Mouse (Mus musculus) lung, postnatal 4 days (tissue): ENCODE measurements around the gene Mst1r.

Experiments used
- DNase-seq, 2 experiments: peaks; one replicate each; pipeline ENCODE4 v3.0.0; 2021

The Mst1r gene

GRCm38 (mm10) chr9:107914764-107915420 lies 8.2 kb downstream of the Mst1r start:
- no peak for DNase-seq

GRCm38 (mm10) chr9:107917895-107918608 lies 11.4 kb downstream of the Mst1r start:
- DNase-seq, result no peak

- no peak for DNase-seq
Measured at GRCm38 (mm10) chr9:107918884-107919283, 12.2 kb downstream of the Mst1r start.

GRCm38 (mm10) chr9:107919441-107919840 lies 12.8 kb downstream of the Mst1r start:
- DNase-seq, result no peak

GRCm38 (mm10) chr9:107923021-107923420 lies 16.3 kb downstream of the Mst1r start:
- peak in 1 of 2 experiments; percentile 65 for DNase-seq

GRCm38 (mm10) chr9:107923956-107924355 lies 17.3 kb downstream of the Mst1r start:
- peak; percentile 25 to 77 for DNase-seq

- no peak for DNase-seq
Measured at GRCm38 (mm10) chr9:107925251-107925650, 18.6 kb downstream of the Mst1r start.

GRCm38 (mm10) chr9:107926920-107927420 lies 20.3 kb downstream of the Mst1r start:
- DNase-seq, result no peak

- peak in 1 of 2 experiments; percentile 53 for DNase-seq
Measured at GRCm38 (mm10) chr9:107927749-107928148, 21.1 kb downstream of the Mst1r start.

GRCm38 (mm10) chr9:107928169-107928568 lies 21.5 kb downstream of the Mst1r start, which contains the start of gene Actl11:
Gene Actl11 (plus strand): TSS chr9:107928469.
- no peak for DNase-seq

- DNase-seq, result no peak
Measured at GRCm38 (mm10) chr9:107932221-107932620, 25.5 kb downstream of the Mst1r start.

GRCm38 (mm10) chr9:107934146-107934545 lies 27.5 kb downstream of the Mst1r start:
- no peak for DNase-seq

GRCm38 (mm10) chr9:107935374-107935773 lies 28.7 kb downstream of the Mst1r start, which contains the start of gene Camkv:
Gene Camkv (plus strand): TSS chr9:107935674.
- no peak for DNase-seq

- peak in 1 of 2 experiments; percentile 43 for DNase-seq
Measured at GRCm38 (mm10) chr9:107935790-107936214, 29.1 kb downstream of the Mst1r start.

GRCm38 (mm10) chr9:107936215-107936822 lies 29.6 kb downstream of the Mst1r start:
- DNase-seq, result no peak

- DNase-seq, result no peak
Measured at GRCm38 (mm10) chr9:107936831-107937230, 30.2 kb downstream of the Mst1r start.

- no peak for DNase-seq
Measured at GRCm38 (mm10) chr9:107947241-107948194, 40.8 kb downstream of the Mst1r start.

- no peak for DNase-seq
Measured at GRCm38 (mm10) chr9:107949184-107949921, 42.7 kb downstream of the Mst1r start.

GRCm38 (mm10) chr9:107949922-107950235 lies 43.2 kb downstream of the Mst1r start, which contains the start of gene Traip:
Gene Traip (plus strand): TSS chr9:107950136.
- no peak for DNase-seq

GRCm38 (mm10) chr9:107950460-107951355 lies 44.0 kb downstream of the Mst1r start:
- DNase-seq, result peak; percentile 94
